Mouse (Mus musculus): Measurements from ENCODE around the gene Wdr13. TPM values are rescaled to one million over a fixed set of nuclear protein-coding genes. Genes with fewer than 3 reads are reported as not detected.
"Not testable (repeated sequence)": the region's sequence is repeated elsewhere in the genome, so short reads cannot be mapped to it uniquely, and the experiment has no call there.

The Wdr13 gene
- polyA plus RNA-seq, 1 experiment: 1.1 TPM

GRCm38 (mm10) chrX:8095546-8095945, 37.1 kb downstream of the Wdr13 start:
- Histone ChIP-seq H3K36me3 (ENCODE audit: control insufficient read depth) (no peaks in the 10 kb centered on the region), H3K4me1 (ENCODE audit: control insufficient read depth) (peaks cover 22% of the 10 kb centered on the region), H3K4me3 (replicated peaks) (peak overlapping the region; percentile 62), H3K9me3 (ENCODE audit: control insufficient read depth, low read length) (no peaks in the 10 kb centered on the region), H3K27me3 (ENCODE audit: control insufficient read depth) (no peaks in the 10 kb centered on the region)
- TF ChIP-seq GATA1 (IDR thresholded peaks at IDR 0.05; ENCODE audit: low read length) (no peak), TAL1 (IDR thresholded peaks at IDR 0.05; ENCODE audit: low read length) (no peak)

- H3K4me1 ChIP-seq (ENCODE audit: control insufficient read depth): peaks cover 17% of the 10 kb centered on the region
- H3K4me3 ChIP-seq (replicated peaks); H3K27me3 ChIP-seq (ENCODE audit: control insufficient read depth); H3K36me3 ChIP-seq (ENCODE audit: control insufficient read depth); H3K9me3 ChIP-seq (ENCODE audit: control insufficient read depth, low read length): not testable (repeated sequence)
Observed at GRCm38 (mm10) chrX:8090954-8091347, 41.7 kb downstream of the Wdr13 start.

GRCm38 (mm10) chrX:8090346-8090953, 42.2 kb downstream of the Wdr13 start, which contains the start of gene Was:
Gene Was, minus strand, starts transcription at chrX:8090498.
- H3K27me3 ChIP-seq (ENCODE audit: control insufficient read depth): no peaks in the 10 kb centered on the region
- peaks cover 14% of the 10 kb centered on the region for H3K4me1 ChIP-seq (ENCODE audit: control insufficient read depth)
- no peak for TF ChIP-seq TAL1 (IDR thresholded peaks at IDR 0.05; ENCODE audit: low read length)
- no peak for TF ChIP-seq GATA1 (IDR thresholded peaks at IDR 0.05; ENCODE audit: low read length)
- no peaks in the 10 kb centered on the region; the same call in 1 of the 2 replicates for H3K36me3 ChIP-seq (ENCODE audit: control insufficient read depth)
- peak within 1 kb of the TSS; percentile 43 for H3K4me3 ChIP-seq (replicated peaks)
- H3K9me3 ChIP-seq (ENCODE audit: control insufficient read depth, low read length): peaks cover 2% of the 10 kb centered on the region; the same call in 1 of the 2 replicates

GRCm38 (mm10) chrX:8089746-8090145, 42.9 kb downstream of the Wdr13 start:
- peaks cover 2% of the 10 kb centered on the region; the same call in 1 of the 2 replicates for H3K9me3 ChIP-seq (ENCODE audit: control insufficient read depth, low read length)
- H3K4me3 ChIP-seq (replicated peaks): peak overlapping the region; percentile 43
- no peaks in the 10 kb centered on the region; the same call in 1 of the 2 replicates for H3K36me3 ChIP-seq (ENCODE audit: control insufficient read depth)
- no peaks in the 10 kb centered on the region for H3K27me3 ChIP-seq (ENCODE audit: control insufficient read depth)
- peaks cover 12% of the 10 kb centered on the region for H3K4me1 ChIP-seq (ENCODE audit: control insufficient read depth)
- no peak for TF ChIP-seq GATA1 (IDR thresholded peaks at IDR 0.05; ENCODE audit: low read length)

GRCm38 (mm10) chrX:8085611-8086010, 47.1 kb downstream of the Wdr13 start:
- TF ChIP-seq GATA1 (IDR thresholded peaks at IDR 0.05; ENCODE audit: low read length) (peak; percentile 80), TAL1 (IDR thresholded peaks at IDR 0.05; ENCODE audit: low read length) (no peak)

GRCm38 (mm10) chrX:8084771-8085259, 47.9 kb downstream of the Wdr13 start:
- H3K36me3 ChIP-seq (ENCODE audit: control insufficient read depth): no peaks in the 10 kb centered on the region; the same call in 1 of the 2 replicates
- TF ChIP-seq TAL1 (IDR thresholded peaks at IDR 0.05; ENCODE audit: low read length): no peak

More at GRCm38 (mm10) chrX:8085611-8086010, 47.1 kb downstream of the Wdr13 start:
- Histone ChIP-seq H3K36me3 (ENCODE audit: control insufficient read depth) (no peaks in the 10 kb centered on the region; the same call in 1 of the 2 replicates), H3K27me3 (ENCODE audit: control insufficient read depth) (no peaks in the 10 kb centered on the region), H3K4me3 (replicated peaks) (no peak overlapping the region), H3K9me3 (ENCODE audit: control insufficient read depth, low read length) (peaks cover 2% of the 10 kb centered on the region; the same call in 1 of the 2 replicates), H3K4me1 (ENCODE audit: control insufficient read depth) (peaks cover 11% of the 10 kb centered on the region)

GRCm38 (mm10) chrX:8075104-8075503, 57.6 kb downstream of the Wdr13 start:
- 0 out of 2 replicates have a peak, but pooled peaks cover 2% of the 10 kb centered on the region for H3K9me3 ChIP-seq (ENCODE audit: control insufficient read depth, low read length)
- TF ChIP-seq TAL1 (IDR thresholded peaks at IDR 0.05; ENCODE audit: low read length): no peak
- no peak for TF ChIP-seq GATA1 (IDR thresholded peaks at IDR 0.05; ENCODE audit: low read length)
- H3K27me3 ChIP-seq (ENCODE audit: control insufficient read depth): no peaks in the 10 kb centered on the region
- peaks cover 30% of the 10 kb centered on the region for H3K4me1 ChIP-seq (ENCODE audit: control insufficient read depth)
- H3K36me3 ChIP-seq (ENCODE audit: control insufficient read depth): peaks cover 27% of the 10 kb centered on the region
- H3K4me3 ChIP-seq (replicated peaks): peak overlapping the region; percentile 91

More at GRCm38 (mm10) chrX:8084771-8085259, 47.9 kb downstream of the Wdr13 start:
- peaks cover 3% of the 10 kb centered on the region for H3K4me1 ChIP-seq (ENCODE audit: control insufficient read depth)
- H3K4me3 ChIP-seq (replicated peaks): no peak overlapping the region
- peaks cover 1% of the 10 kb centered on the region; the same call in 1 of the 2 replicates for H3K9me3 ChIP-seq (ENCODE audit: control insufficient read depth, low read length)
- H3K27me3 ChIP-seq (ENCODE audit: control insufficient read depth): no peaks in the 10 kb centered on the region

- Histone ChIP-seq H3K4me3 (replicated peaks) (peak within 1 kb of the TSS; percentile 91), H3K36me3 (ENCODE audit: control insufficient read depth) (peaks cover 32% of the 10 kb centered on the region), H3K27me3 (ENCODE audit: control insufficient read depth) (no peaks in the 10 kb centered on the region), H3K9me3 (ENCODE audit: control insufficient read depth, low read length) (0 out of 2 replicates have a peak, but pooled peaks cover 2% of the 10 kb centered on the region), H3K4me1 (ENCODE audit: control insufficient read depth) (peaks cover 30% of the 10 kb centered on the region)
- TF ChIP-seq GATA1 (IDR thresholded peaks at IDR 0.05; ENCODE audit: low read length) (no peak), TAL1 (IDR thresholded peaks at IDR 0.05; ENCODE audit: low read length) (no peak)
Observed at GRCm38 (mm10) chrX:8074430-8075014, 58.2 kb downstream of the Wdr13 start, which contains the start of gene Suv39h1. Gene Suv39h1, minus strand, starts transcription at chrX:8074760.

- TF ChIP-seq GATA1 (IDR thresholded peaks at IDR 0.05; ENCODE audit: low read length) (no peak), TAL1 (IDR thresholded peaks at IDR 0.05; ENCODE audit: low read length) (no peak)
- Histone ChIP-seq H3K27me3 (ENCODE audit: control insufficient read depth) (no peaks in the 10 kb centered on the region), H3K9me3 (ENCODE audit: control insufficient read depth, low read length) (0 out of 2 replicates have a peak, but pooled peaks cover 2% of the 10 kb centered on the region), H3K4me1 (ENCODE audit: control insufficient read depth) (peaks cover 30% of the 10 kb centered on the region), H3K36me3 (ENCODE audit: control insufficient read depth) (peaks cover 38% of the 10 kb centered on the region), H3K4me3 (replicated peaks) (peak overlapping the region; percentile 91)
Observed at GRCm38 (mm10) chrX:8073881-8074429, 58.7 kb downstream of the Wdr13 start.

Other genes starting within 250 kb of the Wdr13 start
- gene Slc35a2, start 248.9 kb downstream of the Wdr13 start, polyA plus RNA-seq (2012): 4.4 and 4.8 TPM in 2 replicates
- 14.0 and 16.6 TPM in 2 replicates for gene Pqbp1, start 233.6 kb downstream of the Wdr13 start, polyA plus RNA-seq (2012)
- 22.8 and 32.9 TPM in 2 replicates for gene Timm17b, start 233.5 kb downstream of the Wdr13 start, polyA plus RNA-seq (2012)
- gene Gm10491, start 225.1 kb downstream of the Wdr13 start, polyA plus RNA-seq (2012): not detected in 2 replicates
- not detected in 2 replicates for gene Gm10490, start 223.3 kb downstream of the Wdr13 start, polyA plus RNA-seq (2012)
- 0.02 TPM in 1 of 2 replicates, not detected in the other for gene Pcsk1n, start 213.1 kb downstream of the Wdr13 start, polyA plus RNA-seq (2012)
- gene Eras, start 204.3 kb downstream of the Wdr13 start, polyA plus RNA-seq (2012): 0.06 TPM in 1 of 2 replicates, not detected in the other
- 0.57 and 0.97 TPM in 2 replicates for gene Hdac6, start 185.0 kb downstream of the Wdr13 start, polyA plus RNA-seq (2012)
- gene Gata1, start 154.8 kb downstream of the Wdr13 start, polyA plus RNA-seq (2012): 36.7 and 43.1 TPM in 2 replicates
- gene Glod5, start 114.4 kb downstream of the Wdr13 start, polyA plus RNA-seq (2012): not detected in 2 replicates
- 1.1 and 1.5 TPM in 2 replicates for gene Suv39h1, start 58.1 kb downstream of the Wdr13 start, polyA plus RNA-seq (2012)
- 2.2 and 2.8 TPM in 2 replicates for gene Was, start 42.4 kb downstream of the Wdr13 start, polyA plus RNA-seq (2012)
- gene Rbm3, start 13.0 kb upstream of the Wdr13 start, polyA plus RNA-seq (2012): 9.4 and 12.0 TPM in 2 replicates
- 0.32 and 0.50 TPM in 2 replicates for gene Tbc1d25, start 43.3 kb upstream of the Wdr13 start, polyA plus RNA-seq (2012)
- 0.47 and 0.57 TPM in 2 replicates for gene Ebp, start 60.6 kb upstream of the Wdr13 start, polyA plus RNA-seq (2012)
- gene Porcn, start 73.6 kb upstream of the Wdr13 start, polyA plus RNA-seq (2012): 0.05 and 0.06 TPM in 2 replicates
- gene Ftsj1, start 119.5 kb upstream of the Wdr13 start, polyA plus RNA-seq (2012): 4.6 and 6.7 TPM in 2 replicates
- 21.1 and 28.4 TPM in 2 replicates for gene Slc38a5, start 138.2 kb upstream of the Wdr13 start, polyA plus RNA-seq (2012)
- gene Ssxb10, start 194.5 kb upstream of the Wdr13 start, polyA plus RNA-seq (2012): not detected in 2 replicates
- not detected in 2 replicates for gene Ssxb9, start 234.1 kb upstream of the Wdr13 start, polyA plus RNA-seq (2012)

Measured in erythroblast, embryonic 14.5 days (primary cell).